Mouse (Mus musculus) liver, embryonic 15.5 days (tissue): ENCODE data around the gene Gm47429. TPM values are rescaled to one million over a fixed set of nuclear protein-coding genes. Genes with fewer than 3 reads are reported as not detected.
"Not testable (repeated sequence)": the region's sequence is repeated elsewhere in the genome, so short reads cannot be mapped to it uniquely, and the experiment has no call there.

Source experiments
- ATAC-seq: fragments of 200-750 bp; cut with Nextera tagmentation; 2 replicates; pipeline ENCODE4 v1.8.0; 2017; ENCODE audit warnings: moderate number of reproducible peaks, mild to moderate bottlenecking, moderate library complexity; ENCODE audit not compliant: insufficient read depth
- H3K27ac ChIP-seq: fragments of 300-500 bp; sonication (generic); replicated peaks from 2 replicates; pipeline ENCODE4 v1.5.1; 2015; ENCODE audit warnings: mild to moderate bottlenecking, inconsistent platforms
- H3K27me3 ChIP-seq: fragments of 300-500 bp; sonication (generic); 2 replicates; pipeline ENCODE4 v1.6.1; 2015; ENCODE audit warnings: mild to moderate bottlenecking, inconsistent platforms
- H3K36me3 ChIP-seq: fragments of 300-500 bp; sonication (generic); replicated peaks from 2 replicates; pipeline ENCODE4 v1.6.1; 2015; ENCODE audit warnings: moderate library complexity, mild to moderate bottlenecking, inconsistent platforms
- H3K4me1 ChIP-seq: fragments of 300-500 bp; sonication (generic); replicated peaks from 2 replicates; pipeline ENCODE4 v1.6.1; 2015; ENCODE audit warnings: inconsistent platforms
- H3K4me2 ChIP-seq: fragments of 300-500 bp; sonication (generic); 2 replicates; pipeline ENCODE4 v1.6.1; 2015; ENCODE audit warnings: moderate library complexity, mild to moderate bottlenecking, inconsistent platforms
- H3K4me3 ChIP-seq: fragments of 300-500 bp; sonication (generic); replicated peaks from 2 replicates; pipeline ENCODE4 v1.5.1; 2015; ENCODE audit warnings: mild to moderate bottlenecking, inconsistent platforms
- H3K9ac ChIP-seq: fragments of 300-500 bp; sonication (generic); 2 replicates; pipeline ENCODE4 v1.6.1; 2015; ENCODE audit warnings: moderate library complexity, mild to moderate bottlenecking, inconsistent platforms
- H3K9me3 ChIP-seq: fragments of 300-500 bp; sonication (generic); replicated peaks from 2 replicates; pipeline ENCODE4 v1.6.1; 2016; ENCODE audit warnings: inconsistent platforms
- WGBS: fragments of 180-500 bp; shearing (Covaris S2); methylation state at CpG from one replicate; pipeline ENCODE4 v1.1.7; 2015; ENCODE audit warnings: mixed read lengths; ENCODE audit not compliant: insufficient replicate concordance; 5-methylcytosine and 5-hydroxymethylcytosine counted together
- polyA plus RNA-seq: library from polyadenylated mRNA; unstranded; fragments of >200 nt; fragmentation: Nextera tagmentation; extraction: Ambion mirVana; gene quantifications from 2 replicates; pipeline ENCODE4 v1.2.1, GENCODE M21; 2015

The Gm47429 gene
- not detected in 2 replicates for polyA plus RNA-seq

- Histone ChIP-seq H3K27ac (no peak within 1 kb of the TSS), H3K9ac (no peak within 1 kb of the TSS), H3K36me3 (no peaks in the 10 kb centered on the region), H3K4me1 (no peaks in the 10 kb centered on the region), H3K27me3 (no peaks in the 10 kb centered on the region), H3K4me3 (no peak within 1 kb of the TSS), H3K4me2 (no peak within 1 kb of the TSS), H3K9me3 (no peaks in the 10 kb centered on the region)
- ATAC-seq, result no peak
- 57% methylated on average over 2 of the region's 2 CpGs for WGBS
These were observed at the start of gene Gm47429 for GRCm38 (mm10) chr13:50443812-50444211. Gene Gm47429, minus strand, starts transcription at chr13:50443912.

- not testable (repeated sequence) for H3K27ac ChIP-seq, H3K9me3 ChIP-seq, H3K4me1 ChIP-seq, H3K36me3 ChIP-seq, H3K9ac ChIP-seq, H3K27me3 ChIP-seq, H3K4me3 ChIP-seq, H3K4me2 ChIP-seq, ATAC-seq
These were observed 44.8 kb upstream of the Gm47429 start for GRCm38 (mm10) chr13:50488510-50488909.

GRCm38 (mm10) chr13:50467007-50467406 lies 23.3 kb upstream of the Gm47429 start, which contains the start of gene Nutm2:
Gene Nutm2, plus strand, starts transcription at chr13:50467307.
- no peak within 1 kb of the TSS for H3K4me2 ChIP-seq
- no peak within 1 kb of the TSS for H3K9ac ChIP-seq
- no peaks in the 10 kb centered on the region for H3K9me3 ChIP-seq
- no peaks in the 10 kb centered on the region for H3K4me1 ChIP-seq
- no peaks in the 10 kb centered on the region for H3K36me3 ChIP-seq
- no peak within 1 kb of the TSS for H3K4me3 ChIP-seq
- H3K27ac ChIP-seq, result no peak within 1 kb of the TSS
- ATAC-seq, result no peak
- no peaks in the 10 kb centered on the region for H3K27me3 ChIP-seq
- 44% methylated on average over 4 of the region's 4 CpGs for WGBS

GRCm38 (mm10) chr13:50464621-50465562 lies 21.2 kb upstream of the Gm47429 start:
- Histone ChIP-seq H3K4me3 (no peak overlapping the region), H3K36me3 (no peaks in the 10 kb centered on the region), H3K27me3 (no peaks in the 10 kb centered on the region), H3K27ac (no peak overlapping the region), H3K9me3 (no peaks in the 10 kb centered on the region), H3K4me2 (peak overlapping the region; percentile 16), H3K9ac (no peak overlapping the region), H3K4me1 (no peaks in the 10 kb centered on the region)
- WGBS, result 30% methylated on average over 27 of the region's 27 CpGs
- ATAC-seq, result no peak

- WGBS, result 42% methylated on average over 2 of the region's 2 CpGs
- ATAC-seq, H3K9ac ChIP-seq, H3K4me3 ChIP-seq, H3K27ac ChIP-seq, H3K27me3 ChIP-seq, H3K9me3 ChIP-seq, H3K36me3 ChIP-seq, H3K4me2 ChIP-seq, H3K4me1 ChIP-seq: not testable (repeated sequence)
These were observed 16.7 kb upstream of the Gm47429 start for GRCm38 (mm10) chr13:50460433-50460832.

GRCm38 (mm10) chr13:50453426-50453825 lies 9.7 kb upstream of the Gm47429 start:
- Histone ChIP-seq H3K27ac (no peak overlapping the region), H3K27me3 (no peaks in the 10 kb centered on the region), H3K4me2 (no peak overlapping the region), H3K9ac (no peak overlapping the region), H3K9me3 (no peaks in the 10 kb centered on the region), H3K4me3 (no peak overlapping the region), H3K4me1 (no peaks in the 10 kb centered on the region), H3K36me3 (no peaks in the 10 kb centered on the region)
- 28% methylated on average over 4 of the region's 4 CpGs for WGBS
- no peak for ATAC-seq

DNA sequence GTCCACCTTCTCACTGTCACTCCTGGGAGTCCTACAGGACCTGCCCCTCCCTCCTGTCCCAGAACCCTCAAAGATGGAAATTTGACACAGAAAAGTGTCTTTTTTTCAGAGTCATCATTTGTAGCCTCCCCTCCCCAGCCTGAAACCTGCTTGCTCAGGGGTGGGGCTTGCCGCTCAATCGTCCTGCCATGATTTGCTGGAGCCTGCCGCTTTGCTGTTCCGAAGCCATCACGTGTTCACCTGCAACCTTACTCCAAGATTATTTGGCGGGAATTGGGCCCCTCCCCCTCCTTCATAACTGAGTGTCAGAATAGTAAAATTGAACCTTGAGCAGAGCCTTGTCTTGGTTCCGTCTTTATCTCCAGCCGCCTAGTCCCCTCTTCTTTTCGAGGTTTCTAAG lies 8.6 kb upstream of the Gm47429 start:
- H3K36me3 ChIP-seq, H3K9ac ChIP-seq, H3K4me1 ChIP-seq, H3K27ac ChIP-seq, H3K9me3 ChIP-seq, ATAC-seq, H3K4me2 ChIP-seq, H3K27me3 ChIP-seq, H3K4me3 ChIP-seq: not testable (repeated sequence)
- WGBS, result 59% methylated on average over 9 of the region's 9 CpGs

- Histone ChIP-seq H3K4me2 (no peak overlapping the region), H3K4me3 (no peak overlapping the region), H3K9ac (no peak overlapping the region), H3K9me3 (no peaks in the 10 kb centered on the region), H3K36me3 (no peaks in the 10 kb centered on the region), H3K27ac (no peak overlapping the region), H3K4me1 (no peaks in the 10 kb centered on the region), H3K27me3 (no peaks in the 10 kb centered on the region)
- no peak for ATAC-seq
- 61% methylated on average over 4 of the region's 4 CpGs for WGBS
These were observed 1.5 kb upstream of the Gm47429 start for GRCm38 (mm10) chr13:50445261-50445660.

GRCm38 (mm10) chr13:50426686-50427085 lies 17.0 kb downstream of the Gm47429 start:
- 67% methylated on average over 4 of the region's 4 CpGs for WGBS

GRCm38 (mm10) chr13:50424517-50424916 lies 19.2 kb downstream of the Gm47429 start:
- Histone ChIP-seq H3K9me3 (no peaks in the 10 kb centered on the region), H3K36me3 (0 out of 2 replicates have a peak, but pooled peaks cover 3% of the 10 kb centered on the region), H3K4me1 (no peaks in the 10 kb centered on the region), H3K27ac (no peak overlapping the region), H3K4me3 (no peak overlapping the region), H3K27me3 (no peaks in the 10 kb centered on the region), H3K4me2 (no peak overlapping the region), H3K9ac (no peak overlapping the region)
- ATAC-seq, result no peak
- 66% methylated on average over 2 of the region's 2 CpGs for WGBS

More at GRCm38 (mm10) chr13:50426686-50427085, 17.0 kb downstream of the Gm47429 start:
- H3K27ac ChIP-seq, result no peak overlapping the region
- H3K36me3 ChIP-seq, result 0 out of 2 replicates have a peak, but pooled peaks cover 3% of the 10 kb centered on the region
- H3K27me3 ChIP-seq, result no peaks in the 10 kb centered on the region
- H3K4me1 ChIP-seq, result no peaks in the 10 kb centered on the region
- no peak overlapping the region for H3K4me2 ChIP-seq
- H3K9me3 ChIP-seq, result no peaks in the 10 kb centered on the region
- peak; percentile 31; the same call in 1 of the 2 replicates for ATAC-seq
- H3K4me3 ChIP-seq, result no peak overlapping the region
- no peak overlapping the region for H3K9ac ChIP-seq

- no peak overlapping the region for H3K27ac ChIP-seq
- H3K4me1 ChIP-seq, result no peaks in the 10 kb centered on the region
- 0 out of 2 replicates have a peak, but pooled peaks cover 3% of the 10 kb centered on the region for H3K36me3 ChIP-seq
- no peak overlapping the region for H3K9ac ChIP-seq
- no peaks in the 10 kb centered on the region for H3K27me3 ChIP-seq
- no peak for ATAC-seq
- H3K9me3 ChIP-seq, result no peaks in the 10 kb centered on the region
- no peak overlapping the region for H3K4me2 ChIP-seq
- 79% methylated on average over 8 of the region's 8 CpGs for WGBS
- H3K4me3 ChIP-seq, result no peak overlapping the region
These were observed 20.0 kb downstream of the Gm47429 start for GRCm38 (mm10) chr13:50423625-50424209.
